Mouse (Mus musculus) neural tube, embryonic 15.5 days (tissue): ENCODE measurements at regions not wholly inside any gene's neighbourhood (a gene's known extent, or its start where the extent isn't known, plus 50 kb on each side); places are given as distances from the start of the nearest gene placed in this dataset.

ENCODE experiments used
- ATAC-seq: fragments of 200-750 bp; cut with Nextera tagmentation; 2 replicates; pipeline ENCODE4 v1.8.0; 2017; ENCODE audit warnings: mild to moderate bottlenecking, moderate TSS enrichment, moderate library complexity; ENCODE audit not compliant: low FRiP score
- H3K27ac ChIP-seq: fragments of 300-500 bp; sonication (generic); replicated peaks from 2 replicates; pipeline ENCODE4 v1.5.1; 2015; ENCODE audit warnings: mild to moderate bottlenecking, inconsistent platforms
- H3K27me3 ChIP-seq: fragments of 300-500 bp; sonication (generic); replicated peaks from 2 replicates; pipeline ENCODE4 v1.6.1; 2015; ENCODE audit warnings: inconsistent platforms
- H3K36me3 ChIP-seq: fragments of 300-500 bp; sonication (generic); 2 replicates; pipeline ENCODE4 v1.6.1; 2015; ENCODE audit warnings: inconsistent platforms
- H3K4me1 ChIP-seq: fragments of 300-500 bp; sonication (generic); 2 replicates; pipeline ENCODE4 v1.6.1; 2015; ENCODE audit warnings: inconsistent platforms
- H3K4me2 ChIP-seq: fragments of 300-500 bp; sonication (generic); 2 replicates; pipeline ENCODE4 v1.6.1; 2015; ENCODE audit warnings: inconsistent platforms, mild to moderate bottlenecking, moderate library complexity
- H3K4me3 ChIP-seq: fragments of 300-500 bp; sonication (generic); replicated peaks from 2 replicates; pipeline ENCODE4 v1.5.1; 2015; ENCODE audit warnings: mild to moderate bottlenecking, inconsistent platforms
- H3K9ac ChIP-seq: fragments of 300-500 bp; sonication (generic); replicated peaks from 2 replicates; pipeline ENCODE4 v1.6.1; 2015; ENCODE audit warnings: mild to moderate bottlenecking, inconsistent platforms
- H3K9me3 ChIP-seq: fragments of 300-500 bp; sonication (generic); replicated peaks from 2 replicates; pipeline ENCODE4 v1.6.1; 2016; ENCODE audit warnings: inconsistent platforms
- WGBS: fragments of 180-500 bp; shearing (Covaris S2); methylation state at CpG from one replicate; pipeline ENCODE4 v1.1.7; 2015; ENCODE audit warnings: mixed read lengths; 5-methylcytosine and 5-hydroxymethylcytosine counted together

- Histone ChIP-seq H3K9me3 (no peaks in the 10 kb centered on the region), H3K4me1 (peaks cover 28% of the 10 kb centered on the region), H3K9ac (no peak overlapping the region), H3K36me3 (no peaks in the 10 kb centered on the region), H3K4me2 (no peak overlapping the region), H3K27me3 (no peaks in the 10 kb centered on the region), H3K27ac (no peak overlapping the region), H3K4me3 (no peak overlapping the region)
- ATAC-seq = no peak
- WGBS = 100% methylated on average over 2 of the region's 2 CpGs
These were observed 352.5 kb upstream of the Zmiz1 start for GRCm38 (mm10) chr14:25106451-25106850.

DNA sequence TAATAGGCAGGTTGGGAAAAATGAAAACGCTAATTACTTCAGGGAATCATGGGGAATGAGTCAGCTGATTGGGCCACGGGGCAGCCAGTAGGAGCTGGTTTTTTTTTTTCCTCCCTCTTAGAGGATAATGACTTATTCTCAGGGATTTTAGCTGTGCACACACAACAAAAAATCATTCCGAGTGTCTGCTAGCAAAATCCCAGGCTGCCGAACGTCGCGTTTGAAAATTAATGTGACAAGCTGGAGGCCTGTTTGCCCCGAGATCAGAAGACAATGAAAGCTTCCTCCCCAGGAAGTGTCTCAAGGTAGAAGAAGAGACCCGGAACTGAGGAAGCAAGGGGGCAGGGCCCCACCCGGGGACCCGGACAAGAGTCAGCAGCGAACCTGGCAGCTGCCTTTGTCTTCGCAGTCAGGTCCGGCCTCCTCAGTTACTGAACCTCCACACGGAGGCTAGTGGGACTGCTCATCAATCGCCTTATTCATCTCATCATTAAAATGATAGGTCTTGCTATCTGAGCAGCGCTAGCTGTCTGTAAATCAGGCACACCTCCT lies 350.8 kb upstream of the Zmiz1 start:
- Histone ChIP-seq H3K9me3 (no peaks in the 10 kb centered on the region), H3K4me3 (no peak overlapping the region)

GRCm38 (mm10) chr14:25108701-25109290 lies 350.2 kb upstream of the Zmiz1 start:
- Histone ChIP-seq H3K9me3 (no peaks in the 10 kb centered on the region), H3K9ac (peak overlapping the region; percentile 21), H3K4me2 (peak overlapping the region; percentile 44), H3K27me3 (no peaks in the 10 kb centered on the region), H3K4me3 (no peak overlapping the region), H3K27ac (peak overlapping the region; percentile 93), H3K36me3 (no peaks in the 10 kb centered on the region), H3K4me1 (peaks cover 28% of the 10 kb centered on the region)
- WGBS = 4% methylated on average over 8 of the region's 8 CpGs
- peak; percentile 92 for ATAC-seq

More for the DNA sequence above, 350.8 kb upstream of the Zmiz1 start:
- Histone ChIP-seq H3K36me3 (no peaks in the 10 kb centered on the region), H3K27ac (peak overlapping the region; percentile 93), H3K4me2 (peak overlapping the region; percentile 44), H3K4me1 (peaks cover 28% of the 10 kb centered on the region), H3K27me3 (no peaks in the 10 kb centered on the region), H3K9ac (peak overlapping the region; percentile 21)
- peak; percentile 58; the same call in 1 of the 2 replicates for ATAC-seq
- 4% methylated on average over 17 of the region's 17 CpGs for WGBS

DNA sequence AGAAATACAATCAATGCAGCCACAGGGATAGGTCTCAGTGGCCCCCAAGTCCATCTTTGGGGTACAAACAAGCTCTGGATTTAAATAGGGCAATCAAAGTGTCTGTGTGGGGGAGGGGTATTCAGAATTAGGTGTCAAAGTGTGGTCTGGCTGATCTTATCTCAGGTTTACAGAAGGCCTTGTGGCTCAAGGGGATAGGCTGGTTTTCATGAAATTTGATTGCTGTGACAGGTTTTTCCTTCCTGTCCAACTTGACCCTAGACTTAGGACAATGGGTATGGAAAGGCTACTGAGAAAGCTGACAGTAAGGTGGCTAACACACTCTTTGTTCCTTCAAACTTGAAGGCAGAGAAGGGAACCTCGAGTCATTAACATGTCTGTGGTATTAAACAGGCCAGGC lies 349.3 kb upstream of the Zmiz1 start:
- Histone ChIP-seq H3K9me3 (no peaks in the 10 kb centered on the region), H3K9ac (no peak overlapping the region), H3K27me3 (no peaks in the 10 kb centered on the region), H3K4me1 (peaks cover 28% of the 10 kb centered on the region), H3K27ac (peak overlapping the region; percentile 93), H3K4me2 (no peak overlapping the region), H3K36me3 (no peaks in the 10 kb centered on the region), H3K4me3 (no peak overlapping the region)
- no peak for ATAC-seq
- 39% methylated on average over 1 of the region's 1 CpGs for WGBS

GRCm38 (mm10) chr14:25112832-25113231 lies 346.2 kb upstream of the Zmiz1 start:
- H3K27ac ChIP-seq = no peak overlapping the region
- H3K27me3 ChIP-seq = no peaks in the 10 kb centered on the region
- H3K36me3 ChIP-seq = no peaks in the 10 kb centered on the region
- no peak overlapping the region for H3K4me3 ChIP-seq
- ATAC-seq = no peak
- H3K9ac ChIP-seq = no peak overlapping the region
- H3K9me3 ChIP-seq = no peaks in the 10 kb centered on the region
- peaks cover 27% of the 10 kb centered on the region for H3K4me1 ChIP-seq
- 89% methylated on average over 10 of the region's 10 CpGs for WGBS
- H3K4me2 ChIP-seq = no peak overlapping the region

DNA sequence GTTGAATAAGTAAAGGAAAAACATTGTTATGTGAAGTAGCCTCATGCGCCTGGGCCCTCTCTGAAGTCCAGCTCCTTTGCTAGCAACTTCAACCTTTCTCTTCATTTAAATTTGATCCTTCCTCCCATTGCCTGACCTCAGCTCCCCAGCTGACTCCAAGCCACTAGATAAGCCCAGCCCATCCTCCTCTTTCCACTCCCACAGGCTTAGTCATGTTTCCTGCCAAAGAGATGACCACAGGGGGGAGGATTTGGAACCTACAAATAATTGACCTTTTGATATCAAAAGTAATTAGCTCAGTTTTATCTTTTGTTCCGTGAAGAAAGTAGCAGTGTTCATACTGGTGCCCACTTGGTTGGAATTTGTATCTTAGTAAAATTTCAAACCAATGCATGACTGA lies 345.7 kb upstream of the Zmiz1 start:
- H3K4me3 ChIP-seq = no peak overlapping the region
- 89% methylated on average over 2 of the region's 2 CpGs for WGBS
- no peaks in the 10 kb centered on the region for H3K27me3 ChIP-seq
- ATAC-seq = no peak
- H3K4me1 ChIP-seq = peaks cover 22% of the 10 kb centered on the region
- no peak overlapping the region for H3K9ac ChIP-seq
- H3K36me3 ChIP-seq = no peaks in the 10 kb centered on the region
- no peak overlapping the region for H3K4me2 ChIP-seq
- no peaks in the 10 kb centered on the region for H3K9me3 ChIP-seq
- no peak overlapping the region for H3K27ac ChIP-seq

DNA sequence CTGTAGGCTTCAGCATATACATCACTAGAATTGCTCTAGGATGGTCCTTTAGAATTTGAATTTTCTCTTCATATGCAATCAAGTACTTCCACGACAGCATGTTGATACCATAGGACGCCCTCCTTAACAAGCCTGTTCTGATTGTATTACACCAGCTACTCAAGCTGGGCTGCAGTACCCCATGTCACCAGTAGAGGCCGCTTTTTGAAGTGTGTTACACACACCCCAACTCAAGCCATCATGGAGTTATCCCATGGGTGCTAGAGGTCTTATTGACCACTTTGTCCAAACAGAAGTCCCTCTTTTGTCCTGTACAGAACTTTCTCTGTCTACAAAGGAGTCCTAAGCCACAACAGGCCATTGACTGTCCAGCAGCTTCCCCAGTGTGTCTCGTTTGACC lies 342.6 kb upstream of the Zmiz1 start:
- no peak for ATAC-seq
- no peak overlapping the region for H3K27ac ChIP-seq

DNA sequence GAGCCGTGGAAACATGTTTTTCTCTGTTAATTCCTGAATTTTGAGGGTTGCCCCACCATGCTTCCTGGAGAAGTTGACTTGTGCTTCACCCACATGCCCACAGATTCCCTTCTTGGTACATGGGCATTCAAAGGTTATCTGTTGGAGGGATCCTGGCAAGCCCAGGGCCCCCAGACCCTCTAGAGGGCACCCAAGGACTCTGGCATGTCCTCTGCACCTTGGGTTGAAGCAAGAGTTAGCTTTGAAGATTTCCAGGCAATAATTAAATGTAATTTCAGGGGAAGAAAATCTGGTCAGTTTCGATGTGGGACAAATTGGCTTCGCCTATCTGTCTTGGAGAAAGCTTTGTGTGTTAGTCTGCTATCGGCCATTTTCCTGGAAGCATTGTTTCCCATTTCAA lies 339.0 kb upstream of the Zmiz1 start:
- H3K9ac ChIP-seq = no peak overlapping the region
- H3K27me3 ChIP-seq = no peaks in the 10 kb centered on the region
- ATAC-seq = no peak
- peaks cover 25% of the 10 kb centered on the region for H3K4me1 ChIP-seq
- H3K4me3 ChIP-seq = no peak overlapping the region
- H3K9me3 ChIP-seq = no peaks in the 10 kb centered on the region
- no peak overlapping the region for H3K27ac ChIP-seq
- H3K36me3 ChIP-seq = no peaks in the 10 kb centered on the region
- no peak overlapping the region for H3K4me2 ChIP-seq
- WGBS = 64% methylated on average over 4 of the region's 4 CpGs

More for the DNA sequence above, 342.6 kb upstream of the Zmiz1 start:
- H3K9me3 ChIP-seq = no peaks in the 10 kb centered on the region
- H3K4me2 ChIP-seq = no peak overlapping the region
- whole genome bisulfite sequencing = 53% methylated on average over 4 of the region's 4 CpGs
- H3K27me3 ChIP-seq = no peaks in the 10 kb centered on the region
- peaks cover 11% of the 10 kb centered on the region for H3K4me1 ChIP-seq
- no peak overlapping the region for H3K4me3 ChIP-seq
- no peaks in the 10 kb centered on the region for H3K36me3 ChIP-seq
- H3K9ac ChIP-seq = no peak overlapping the region

DNA sequence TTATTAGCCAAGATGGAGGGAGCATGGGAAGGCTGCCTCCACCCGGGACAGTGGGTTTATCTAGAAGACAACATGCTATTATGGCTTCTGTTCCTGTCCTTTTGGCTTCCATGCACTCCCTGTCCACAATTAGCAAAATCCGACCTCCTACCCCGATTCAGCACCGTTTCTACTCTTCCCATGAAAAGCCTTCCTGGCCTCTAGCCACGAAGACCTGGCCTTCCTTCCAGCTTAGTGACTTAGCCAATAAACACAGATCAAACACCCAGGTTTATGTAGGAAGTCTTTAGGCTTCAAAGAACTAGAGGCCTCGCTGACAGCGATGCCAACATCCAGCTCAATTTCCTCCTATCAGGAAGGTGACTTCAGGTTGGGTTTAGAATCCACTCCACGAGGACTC lies 338.5 kb upstream of the Zmiz1 start:
- Histone ChIP-seq H3K9ac (no peak overlapping the region), H3K4me3 (no peak overlapping the region), H3K27me3 (no peaks in the 10 kb centered on the region), H3K9me3 (no peaks in the 10 kb centered on the region), H3K36me3 (no peaks in the 10 kb centered on the region), H3K4me1 (peaks cover 23% of the 10 kb centered on the region), H3K27ac (no peak overlapping the region), H3K4me2 (no peak overlapping the region)
- ATAC-seq = no peak
- 55% methylated on average over 8 of the region's 8 CpGs for WGBS

GRCm38 (mm10) chr14:25122971-25123535 lies 335.9 kb upstream of the Zmiz1 start:
- 0 out of 2 replicates have a peak overlapping the region, but pooled peaks have one; percentile 6 for H3K9ac ChIP-seq
- WGBS = 67% methylated on average over 13 of the region's 13 CpGs
- no peak overlapping the region for H3K4me3 ChIP-seq
- no peak overlapping the region for H3K4me2 ChIP-seq
- peaks cover 43% of the 10 kb centered on the region for H3K4me1 ChIP-seq
- peak overlapping the region; percentile 72 for H3K27ac ChIP-seq
- H3K36me3 ChIP-seq = no peaks in the 10 kb centered on the region
- no peak for ATAC-seq
- no peaks in the 10 kb centered on the region for H3K27me3 ChIP-seq
- no peaks in the 10 kb centered on the region for H3K9me3 ChIP-seq

- ATAC-seq = no peak
- Histone ChIP-seq H3K36me3 (no peaks in the 10 kb centered on the region), H3K4me3 (no peak overlapping the region), H3K9ac (peak overlapping the region; percentile 6; the same call in 1 of the 2 replicates), H3K9me3 (no peaks in the 10 kb centered on the region), H3K4me2 (no peak overlapping the region), H3K27ac (peak overlapping the region; percentile 72), H3K4me1 (peaks cover 50% of the 10 kb centered on the region), H3K27me3 (no peaks in the 10 kb centered on the region)
- 21% methylated on average over 18 of the region's 18 CpGs for WGBS
These were observed 335.2 kb upstream of the Zmiz1 start for GRCm38 (mm10) chr14:25123541-25124337.

GRCm38 (mm10) chr14:25126544-25126943 lies 332.4 kb upstream of the Zmiz1 start:
- WGBS = 29% methylated on average over 7 of the region's 7 CpGs
- ATAC-seq = no peak
- H3K9ac ChIP-seq = no peak overlapping the region

More at GRCm38 (mm10) chr14:25126544-25126943, 332.4 kb upstream of the Zmiz1 start:
- Histone ChIP-seq H3K9me3 (no peaks in the 10 kb centered on the region), H3K36me3 (no peaks in the 10 kb centered on the region), H3K4me1 (peaks cover 47% of the 10 kb centered on the region), H3K27me3 (no peaks in the 10 kb centered on the region), H3K27ac (peak overlapping the region; percentile 83), H3K4me3 (no peak overlapping the region), H3K4me2 (no peak overlapping the region)
